Mouse (Mus musculus) cerebellum, postnatal 4 days (tissue): ENCODE results near the gene Ttll9.

ENCODE experiments used
- DNase-seq, 2 experiments: peaks; one replicate each; pipeline ENCODE4 v3.0.0; 2022; ENCODE audit warnings: low spot score in 2 of 2, mixed read lengths in 1 of 2

Gene Ttll9

DNA sequence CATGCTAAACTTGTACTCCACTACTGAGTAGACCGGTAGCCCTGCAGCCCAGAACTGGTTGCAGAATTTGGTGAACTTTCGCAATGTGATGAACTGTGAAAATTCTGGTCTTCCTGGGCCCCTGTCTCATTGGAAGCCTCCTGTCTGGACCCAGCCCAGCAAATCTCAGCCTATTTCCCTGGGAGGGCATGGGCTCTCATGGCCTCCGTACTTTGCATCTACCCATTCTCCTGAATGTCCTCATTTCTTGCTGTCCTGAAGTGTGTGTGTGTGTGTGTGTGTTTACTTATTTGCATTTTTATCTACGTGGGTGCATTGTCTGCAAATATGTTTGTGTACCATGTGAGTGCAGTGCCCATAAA lies 87.7 kb downstream of the Ttll9 start:
- DNase-seq, result no peak

DNA sequence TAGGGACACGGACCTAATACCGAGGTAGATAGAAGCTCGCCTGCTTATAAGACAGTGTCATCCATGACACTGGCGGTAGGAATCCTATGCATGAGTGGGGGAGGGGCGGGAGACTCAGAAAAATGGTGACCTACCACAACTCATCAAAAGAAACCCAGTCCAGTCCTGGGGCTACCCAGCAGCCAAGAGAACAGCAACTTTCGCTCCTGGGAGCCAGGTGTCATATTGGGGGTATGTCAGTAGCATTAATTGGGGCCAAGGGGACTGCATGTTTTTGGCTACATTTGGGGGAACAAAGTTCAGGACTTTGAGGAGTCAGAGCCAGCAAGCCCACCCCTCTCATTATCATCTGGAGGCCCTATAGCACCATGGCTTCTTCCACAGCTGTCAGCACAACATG lies 88.8 kb downstream of the Ttll9 start:
- DNase-seq, result no peak

DNA sequence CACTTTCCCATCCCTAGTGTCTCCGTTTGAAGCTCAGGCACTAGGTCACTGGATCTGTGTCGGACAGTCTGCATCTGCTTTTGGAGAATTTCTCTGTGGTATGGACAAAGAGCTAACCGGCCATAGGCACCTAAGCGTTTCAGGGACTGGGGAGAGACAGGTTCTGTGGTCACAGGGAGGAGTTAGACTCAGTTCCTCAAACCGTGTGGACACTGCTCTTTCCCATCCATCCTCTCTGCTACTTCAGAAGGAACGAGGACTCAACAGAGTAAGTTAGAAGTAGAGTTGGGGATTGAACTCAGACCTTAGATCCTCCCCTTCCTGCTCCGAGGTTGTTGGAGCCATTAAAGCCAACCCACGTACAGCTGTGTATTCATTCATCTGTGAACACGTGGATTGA lies 89.3 kb downstream of the Ttll9 start:
- no peak for DNase-seq

DNA sequence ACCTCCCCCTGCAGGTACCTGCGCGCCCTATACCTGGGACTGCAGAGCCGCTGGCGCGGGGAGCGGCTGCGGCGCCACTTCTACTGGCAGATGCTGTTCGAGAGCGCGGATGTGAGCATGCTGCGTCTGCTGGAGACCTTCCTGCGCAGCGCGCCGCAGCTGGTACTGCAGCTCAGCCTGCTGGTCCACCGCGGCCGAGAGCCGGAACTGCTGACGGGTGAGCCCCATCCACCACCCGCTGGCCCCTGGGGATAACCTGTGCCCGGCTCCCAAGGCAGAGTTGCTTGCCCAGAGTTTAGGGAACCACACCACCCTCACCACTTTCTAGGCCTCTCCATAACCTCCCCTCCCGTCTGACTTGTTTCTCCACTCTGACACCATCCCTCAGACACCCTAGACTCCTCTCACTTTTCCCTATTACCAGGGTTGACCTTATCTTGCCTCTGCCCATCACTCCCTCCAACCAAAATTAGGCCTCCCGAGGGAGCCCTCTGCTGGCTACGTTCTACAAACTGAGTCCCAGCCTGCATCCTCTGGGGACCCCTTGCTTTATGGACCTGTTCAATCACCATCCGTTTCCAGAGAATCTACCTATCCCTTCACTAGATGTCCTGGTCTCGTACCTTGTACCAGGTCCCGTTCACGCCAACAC lies 90.5 kb downstream of the Ttll9 start:
- no peak for DNase-seq

DNA sequence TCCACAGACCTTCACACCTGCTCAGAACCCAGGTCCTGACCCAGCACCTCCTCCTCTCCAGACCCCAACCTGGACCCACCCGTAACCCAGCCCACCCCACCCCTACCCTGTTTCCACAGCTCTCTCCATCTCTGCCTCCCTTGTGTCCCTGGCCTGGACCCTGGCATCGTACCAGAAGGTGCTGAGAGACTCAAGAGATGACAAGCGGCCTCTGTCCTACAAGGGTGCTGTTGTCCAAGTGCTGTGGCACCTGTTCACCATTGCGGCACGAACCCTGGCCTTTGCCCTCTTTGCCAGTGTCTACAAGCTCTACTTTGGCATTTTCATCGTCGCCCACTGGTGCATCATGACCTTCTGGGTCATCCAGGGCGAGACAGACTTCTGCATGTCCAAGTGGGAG lies 91.6 kb downstream of the Ttll9 start:
- no peak for DNase-seq

DNA sequence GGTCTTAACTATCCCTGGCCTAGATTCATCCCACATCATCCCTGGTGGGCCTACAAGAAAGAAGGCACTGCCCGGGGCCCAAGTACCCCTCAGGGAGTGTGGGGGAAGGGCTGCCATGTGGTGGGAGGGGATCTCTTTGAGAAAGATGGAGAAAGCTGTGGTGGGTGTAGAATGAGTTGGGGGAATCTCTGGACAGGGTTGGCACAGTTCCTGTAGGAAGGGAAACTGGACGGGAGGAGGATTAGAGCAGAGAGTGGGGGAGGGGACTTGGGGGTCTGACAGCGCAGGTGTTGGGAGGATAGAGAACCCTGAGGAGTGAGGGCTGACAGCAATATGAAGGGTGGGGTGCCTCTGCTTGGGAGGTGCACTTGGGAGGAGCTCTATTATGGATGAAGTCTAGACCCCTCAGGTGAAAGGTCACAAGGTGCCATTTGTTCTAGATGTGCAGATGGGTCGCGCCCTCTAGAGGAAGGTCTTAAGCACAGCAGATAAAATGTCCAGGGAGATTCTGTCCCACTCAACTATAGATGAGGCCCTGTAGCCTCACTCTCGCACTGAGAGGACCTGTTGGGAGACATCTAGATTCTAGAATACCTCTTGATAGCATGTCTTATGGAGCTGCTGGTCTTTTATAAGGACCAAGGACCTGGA lies 93.1 kb downstream of the Ttll9 start:
- no peak for DNase-seq
